Mouse (Mus musculus): ENCODE measurements around the gene Nol12. TPM values are rescaled to one million over a fixed set of nuclear protein-coding genes. Genes with fewer than 3 reads are reported as not detected.

Gene Nol12
- polyA plus RNA-seq (2015; fragmentation: Nextera tagmentation; extraction: Ambion mirVana) = 38.1 and 43.7 TPM in 2 replicates

DNA sequence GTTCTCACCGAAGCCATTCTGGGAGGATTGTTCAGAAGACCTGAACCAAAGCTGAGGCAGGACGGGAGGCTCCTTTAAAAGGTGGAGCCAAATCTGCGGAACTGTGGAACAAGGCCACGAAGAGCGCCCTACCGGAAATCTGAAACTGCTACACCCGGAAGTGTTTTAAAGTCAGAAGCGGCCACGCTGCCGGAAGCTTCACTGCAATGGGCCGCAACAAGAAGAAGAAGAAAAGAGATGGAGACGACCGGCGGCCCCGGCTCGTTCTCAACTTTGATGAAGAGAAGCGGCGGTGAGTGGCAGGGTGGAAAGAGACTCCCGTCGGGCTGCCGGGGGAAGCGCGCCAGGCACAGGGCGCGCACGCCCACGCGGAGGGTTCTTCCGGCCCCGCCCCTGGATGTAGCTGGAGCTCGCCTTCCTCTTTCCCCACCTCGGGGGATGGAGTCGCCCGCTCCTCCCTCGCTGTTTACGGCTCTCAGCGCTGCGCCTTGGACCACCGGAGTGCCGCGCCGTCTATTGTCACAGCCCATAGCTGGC, at the start of gene Nol12:
Gene Nol12, plus strand, starts transcription at position 150 of the 537 bp plus-strand sequence.
- H3K27ac ChIP-seq (ENCODE audit: low read length) = peak within 1 kb of the TSS; percentile 75
- peak; percentile 89 for ATAC-seq
- peaks cover 10% of the 10 kb centered on the region for H3K4me1 ChIP-seq (ENCODE audit: control insufficient read depth, insufficient read depth, low read length)
- peak within 1 kb of the TSS; percentile 79 for H3K9ac ChIP-seq (ENCODE audit: low read depth, low read length)
- peaks cover 18% of the 10 kb centered on the region for H3K36me3 ChIP-seq (ENCODE audit: control insufficient read depth, insufficient read depth, low read length)
- no peaks in the 10 kb centered on the region for H3K27me3 ChIP-seq (replicated peaks; ENCODE audit: control insufficient read depth, insufficient read depth, low read length)
- peak within 1 kb of the TSS; percentile 72 for H3K4me3 ChIP-seq (ENCODE audit: low read length)
- H3K4me2 ChIP-seq (ENCODE audit: low read depth, low read length) = peak within 1 kb of the TSS; percentile 67
- under 1% methylated on average over 42 of the region's 42 CpGs for WGBS
- H3K9me3 ChIP-seq (ENCODE audit: control insufficient read depth, low read length) = no peaks in the 10 kb centered on the region

DNA sequence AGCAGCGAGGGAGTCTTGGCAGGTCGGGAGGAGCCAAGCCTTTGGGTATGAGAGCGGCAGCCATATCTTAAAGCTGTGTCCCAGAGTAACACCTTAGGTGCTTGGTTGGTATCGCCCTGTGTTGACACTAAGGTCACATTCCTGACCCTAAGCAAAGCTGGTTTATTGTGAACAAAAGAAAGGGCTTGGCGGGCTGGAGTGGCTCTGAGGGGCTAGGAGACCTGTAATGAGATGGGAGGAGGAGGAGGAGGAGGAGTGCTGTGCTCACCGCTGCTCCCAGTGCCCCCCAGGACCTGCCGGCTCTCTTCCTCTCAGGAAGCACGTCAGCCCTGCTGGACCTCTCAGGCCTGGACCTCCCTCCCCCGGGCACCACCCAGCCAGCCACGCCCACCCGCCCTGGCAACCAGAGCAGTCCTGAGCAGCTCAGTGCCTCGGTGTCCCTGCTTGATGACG, 45.3 kb upstream of the Nol12 start:
- H3K36me3 ChIP-seq (ENCODE audit: control insufficient read depth, insufficient read depth, low read length) = peaks cover 34% of the 10 kb centered on the region
- no peaks in the 10 kb centered on the region for H3K9me3 ChIP-seq (ENCODE audit: control insufficient read depth, low read length)
- peaks cover 34% of the 10 kb centered on the region for H3K4me1 ChIP-seq (ENCODE audit: control insufficient read depth, insufficient read depth, low read length)
- no peak overlapping the region for H3K27ac ChIP-seq (ENCODE audit: low read length)
- WGBS = 26% methylated on average over 13 of the region's 13 CpGs
- H3K4me2 ChIP-seq (ENCODE audit: low read depth, low read length) = no peak overlapping the region
- no peaks in the 10 kb centered on the region for H3K27me3 ChIP-seq (replicated peaks; ENCODE audit: control insufficient read depth, insufficient read depth, low read length)
- H3K4me3 ChIP-seq (ENCODE audit: low read length) = no peak overlapping the region
- H3K9ac ChIP-seq (ENCODE audit: low read depth, low read length) = 0 out of 2 replicates have a peak overlapping the region, but pooled peaks have one; percentile 32
- peak; percentile 45; the same call in 1 of the 2 replicates for ATAC-seq

DNA sequence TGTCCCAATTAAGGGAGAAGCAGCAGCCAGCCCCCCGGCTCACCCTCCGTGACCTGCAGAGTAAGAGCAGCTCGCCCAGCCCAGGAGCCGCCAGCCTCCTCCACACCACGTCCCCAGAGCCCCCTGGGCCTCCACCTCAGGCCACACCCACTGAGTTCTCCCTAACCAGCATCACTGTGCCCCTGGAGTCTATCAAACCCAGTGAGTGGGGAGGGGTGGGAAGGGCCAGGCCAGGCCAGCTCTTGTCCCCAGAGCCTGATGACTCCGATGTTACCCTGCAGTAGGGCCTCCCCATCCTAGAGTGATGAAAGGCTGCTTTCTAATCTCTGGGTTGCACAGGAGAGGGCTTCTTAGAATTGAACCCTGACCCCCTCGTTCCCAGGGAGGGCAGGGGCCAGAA, 42.3 kb upstream of the Nol12 start:
- Histone ChIP-seq H3K9me3 (ENCODE audit: control insufficient read depth, low read length) (no peaks in the 10 kb centered on the region), H3K4me1 (ENCODE audit: control insufficient read depth, insufficient read depth, low read length) (peaks cover 55% of the 10 kb centered on the region), H3K27me3 (replicated peaks; ENCODE audit: control insufficient read depth, insufficient read depth, low read length) (no peaks in the 10 kb centered on the region), H3K9ac (ENCODE audit: low read depth, low read length) (0 out of 2 replicates have a peak overlapping the region, but pooled peaks have one; percentile 6), H3K36me3 (ENCODE audit: control insufficient read depth, insufficient read depth, low read length) (peaks cover 19% of the 10 kb centered on the region; the same call in 1 of the 2 replicates), H3K4me2 (ENCODE audit: low read depth, low read length) (no peak overlapping the region), H3K4me3 (ENCODE audit: low read length) (no peak overlapping the region), H3K27ac (ENCODE audit: low read length) (no peak overlapping the region)
- no peak for ATAC-seq
- WGBS = 30% methylated on average over 7 of the region's 7 CpGs

DNA sequence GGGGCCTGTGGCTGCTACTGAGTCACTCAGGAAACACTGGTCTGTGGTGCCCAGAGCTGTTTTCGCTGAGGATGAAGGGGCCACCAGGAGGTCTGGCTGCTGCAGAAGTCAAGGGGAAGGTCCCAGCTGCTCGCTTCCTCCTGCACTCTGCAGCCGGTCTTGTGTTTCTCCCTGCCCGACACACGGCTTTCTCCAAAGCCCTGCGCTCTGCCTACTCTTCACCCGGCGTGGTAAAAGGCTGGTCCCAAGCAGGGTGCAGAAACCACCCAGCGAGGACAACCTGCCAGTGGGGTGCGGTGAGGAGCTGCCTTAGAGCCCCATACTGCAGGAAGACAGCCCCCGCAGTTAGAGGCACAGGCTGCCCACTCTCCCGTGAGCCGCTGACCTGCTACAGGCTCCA, 40.0 kb upstream of the Nol12 start:
- Histone ChIP-seq H3K4me1 (ENCODE audit: control insufficient read depth, insufficient read depth, low read length) (peaks cover 61% of the 10 kb centered on the region), H3K9ac (ENCODE audit: low read depth, low read length) (peak overlapping the region; percentile 3; the same call in 1 of the 2 replicates), H3K4me3 (ENCODE audit: low read length) (no peak overlapping the region), H3K4me2 (ENCODE audit: low read depth, low read length) (no peak overlapping the region), H3K27me3 (replicated peaks; ENCODE audit: control insufficient read depth, insufficient read depth, low read length) (no peaks in the 10 kb centered on the region), H3K36me3 (ENCODE audit: control insufficient read depth, insufficient read depth, low read length) (peaks cover 18% of the 10 kb centered on the region; the same call in 1 of the 2 replicates), H3K9me3 (ENCODE audit: control insufficient read depth, low read length) (no peaks in the 10 kb centered on the region), H3K27ac (ENCODE audit: low read length) (peak overlapping the region; percentile 52)
- ATAC-seq = no peak
- 75% methylated on average over 13 of the region's 13 CpGs for WGBS

DNA sequence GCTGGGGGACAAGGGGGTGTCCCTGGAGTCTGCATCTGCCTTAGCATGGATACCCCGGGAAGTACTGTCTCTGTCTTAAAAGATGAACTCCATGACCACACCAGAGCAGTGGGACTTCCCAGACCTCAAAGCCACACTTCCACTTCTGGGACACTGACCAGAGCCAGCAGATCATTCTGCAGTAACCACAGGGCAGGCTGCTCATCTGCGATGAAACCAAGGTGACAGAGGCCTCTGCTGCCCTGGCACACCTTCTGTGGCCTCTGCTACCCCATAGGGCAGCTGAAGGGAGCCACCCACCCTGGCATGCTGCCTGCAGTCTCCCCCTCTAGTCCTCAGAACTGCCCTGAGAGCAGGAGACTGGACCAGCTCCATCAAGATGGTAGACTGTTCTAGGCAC, 39.0 kb upstream of the Nol12 start:
- Histone ChIP-seq H3K9me3 (ENCODE audit: control insufficient read depth, low read length) (no peaks in the 10 kb centered on the region), H3K4me2 (ENCODE audit: low read depth, low read length) (no peak overlapping the region), H3K9ac (ENCODE audit: low read depth, low read length) (no peak overlapping the region; the same call in 1 of the 2 replicates), H3K36me3 (ENCODE audit: control insufficient read depth, insufficient read depth, low read length) (peaks cover 15% of the 10 kb centered on the region; the same call in 1 of the 2 replicates), H3K4me1 (ENCODE audit: control insufficient read depth, insufficient read depth, low read length) (peaks cover 63% of the 10 kb centered on the region), H3K4me3 (ENCODE audit: low read length) (no peak overlapping the region), H3K27ac (ENCODE audit: low read length) (peak overlapping the region; percentile 36; the same call in 1 of the 2 replicates), H3K27me3 (replicated peaks; ENCODE audit: control insufficient read depth, insufficient read depth, low read length) (no peaks in the 10 kb centered on the region)
- ATAC-seq = no peak
- 76% methylated on average over 2 of the region's 2 CpGs for whole genome bisulfite sequencing

DNA sequence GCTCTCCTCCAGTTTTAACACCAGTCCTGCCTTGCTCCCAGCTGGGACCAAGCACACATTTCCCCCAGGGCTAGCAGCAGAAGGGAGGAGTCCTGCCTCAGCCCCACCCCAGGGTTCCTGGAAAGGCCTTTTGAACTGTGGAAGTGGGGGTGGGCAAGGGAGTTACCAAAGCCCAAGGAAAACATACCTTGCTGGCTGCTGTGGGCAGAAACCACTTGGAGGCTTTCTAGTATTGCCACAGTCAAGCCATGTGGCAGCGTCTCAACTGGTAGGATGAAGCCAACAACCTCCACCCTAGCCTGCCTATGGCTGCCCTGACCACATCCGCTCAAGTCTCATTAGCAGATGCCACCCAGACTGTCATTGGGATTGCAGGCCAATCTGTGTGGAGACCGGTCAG, 38.6 kb upstream of the Nol12 start:
- 81% methylated on average over 3 of the region's 3 CpGs for WGBS
- peak overlapping the region; percentile 36 for H3K27ac ChIP-seq (ENCODE audit: low read length)
- no peak for ATAC-seq

DNA sequence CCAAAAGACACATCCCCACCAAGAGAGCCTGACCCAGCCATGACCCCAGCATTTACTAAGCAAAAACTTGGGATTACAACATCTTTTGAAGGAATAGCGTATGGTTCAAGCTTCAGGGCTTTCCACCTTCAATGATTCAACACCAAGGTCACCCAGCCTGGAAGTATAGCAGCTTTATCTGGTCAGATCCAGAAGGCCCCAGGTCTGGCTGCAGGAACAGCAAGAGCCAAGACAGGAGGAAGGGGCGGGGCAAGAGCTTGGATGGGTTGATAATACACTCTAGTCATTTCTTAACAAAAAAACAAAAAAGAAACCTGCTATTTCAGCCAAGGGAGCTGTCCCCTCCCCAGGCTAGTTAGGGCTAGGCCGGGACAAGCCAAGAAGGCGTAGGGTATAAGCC, 37.2 kb upstream of the Nol12 start:
- Histone ChIP-seq H3K27ac (ENCODE audit: low read length) (peak overlapping the region; percentile 55), H3K27me3 (replicated peaks; ENCODE audit: control insufficient read depth, insufficient read depth, low read length) (no peaks in the 10 kb centered on the region), H3K9me3 (ENCODE audit: control insufficient read depth, low read length) (no peaks in the 10 kb centered on the region), H3K36me3 (ENCODE audit: control insufficient read depth, insufficient read depth, low read length) (peaks cover 3% of the 10 kb centered on the region; the same call in 1 of the 2 replicates), H3K4me2 (ENCODE audit: low read depth, low read length) (peak overlapping the region; percentile 11; the same call in 1 of the 2 replicates), H3K4me3 (ENCODE audit: low read length) (no peak overlapping the region), H3K9ac (ENCODE audit: low read depth, low read length) (no peak overlapping the region), H3K4me1 (ENCODE audit: control insufficient read depth, insufficient read depth, low read length) (peaks cover 64% of the 10 kb centered on the region)
- WGBS = 87% methylated on average over 4 of the region's 4 CpGs
- ATAC-seq = no peak

More for the DNA sequence above, 38.6 kb upstream of the Nol12 start:
- Histone ChIP-seq H3K9ac (ENCODE audit: low read depth, low read length) (no peak overlapping the region; the same call in 1 of the 2 replicates), H3K4me3 (ENCODE audit: low read length) (no peak overlapping the region), H3K4me1 (ENCODE audit: control insufficient read depth, insufficient read depth, low read length) (peaks cover 67% of the 10 kb centered on the region), H3K9me3 (ENCODE audit: control insufficient read depth, low read length) (no peaks in the 10 kb centered on the region), H3K27me3 (replicated peaks; ENCODE audit: control insufficient read depth, insufficient read depth, low read length) (no peaks in the 10 kb centered on the region), H3K4me2 (ENCODE audit: low read depth, low read length) (no peak overlapping the region), H3K36me3 (ENCODE audit: control insufficient read depth, insufficient read depth, low read length) (peaks cover 11% of the 10 kb centered on the region; the same call in 1 of the 2 replicates)

DNA sequence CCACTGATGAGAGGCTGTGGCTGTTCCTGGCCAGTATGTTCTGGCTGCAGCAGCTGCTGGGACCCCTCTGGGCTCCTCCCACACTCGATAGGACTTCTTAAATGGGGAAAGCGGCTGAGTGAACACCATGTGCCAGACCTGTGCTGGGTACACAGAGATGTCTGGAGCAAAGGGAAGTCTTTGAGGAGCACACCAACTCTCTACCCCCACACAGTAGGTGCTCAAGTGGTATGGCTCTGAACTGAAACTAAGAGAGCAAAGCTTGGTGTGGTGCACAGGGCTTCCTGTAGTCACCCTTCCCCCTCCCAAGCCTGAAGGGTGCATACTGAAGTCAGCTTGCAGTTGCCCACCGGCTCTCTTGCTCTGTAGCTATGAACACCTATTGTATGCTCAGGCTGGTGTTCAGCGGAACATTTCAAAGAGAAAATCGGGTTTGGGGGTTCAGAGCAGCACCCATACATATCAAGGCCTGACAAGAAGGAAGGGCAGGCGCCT, 36.2 kb upstream of the Nol12 start:
- 0 out of 2 replicates have a peak overlapping the region, but pooled peaks have one; percentile 7 for H3K4me3 ChIP-seq (ENCODE audit: low read length)
- ATAC-seq = no peak
- peak overlapping the region; percentile 85; the same call in 1 of the 2 replicates for H3K9ac ChIP-seq (ENCODE audit: low read depth, low read length)
- WGBS = 54% methylated on average over 6 of the region's 6 CpGs
- H3K27ac ChIP-seq (ENCODE audit: low read length) = peak overlapping the region; percentile 79
- H3K27me3 ChIP-seq (replicated peaks; ENCODE audit: control insufficient read depth, insufficient read depth, low read length) = no peaks in the 10 kb centered on the region
- H3K36me3 ChIP-seq (ENCODE audit: control insufficient read depth, insufficient read depth, low read length) = no peaks in the 10 kb centered on the region; the same call in 1 of the 2 replicates
- no peaks in the 10 kb centered on the region for H3K9me3 ChIP-seq (ENCODE audit: control insufficient read depth, low read length)
- H3K4me1 ChIP-seq (ENCODE audit: control insufficient read depth, insufficient read depth, low read length) = peaks cover 64% of the 10 kb centered on the region
- peak overlapping the region; percentile 73 for H3K4me2 ChIP-seq (ENCODE audit: low read depth, low read length)

DNA sequence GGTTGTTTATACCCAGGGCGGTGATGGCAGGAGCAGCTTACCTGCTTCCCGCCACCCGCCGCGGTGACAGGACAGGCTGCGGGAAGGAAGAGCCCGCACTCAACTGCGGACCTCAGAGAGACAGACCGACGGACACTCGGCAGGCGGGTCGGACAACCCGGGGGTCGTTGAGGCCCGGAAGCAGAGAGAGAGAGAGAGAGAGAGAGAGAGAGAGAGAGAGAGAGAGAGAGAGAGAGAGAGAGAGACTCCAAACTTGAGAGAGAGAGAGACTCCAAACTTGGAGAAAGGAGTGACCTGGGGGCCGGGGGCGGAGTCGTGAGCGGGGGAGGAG, 35.4 kb upstream of the Nol12 start, which contains the start of gene Gm49510:
Gene Gm49510, plus strand, starts transcription at position 259 of the 331 bp plus-strand sequence.
- Histone ChIP-seq H3K4me1 (ENCODE audit: control insufficient read depth, insufficient read depth, low read length) (peaks cover 57% of the 10 kb centered on the region), H3K27me3 (replicated peaks; ENCODE audit: control insufficient read depth, insufficient read depth, low read length) (no peaks in the 10 kb centered on the region), H3K4me3 (ENCODE audit: low read length) (peak within 1 kb of the TSS; percentile 84), H3K4me2 (ENCODE audit: low read depth, low read length) (peak within 1 kb of the TSS; percentile 73), H3K9ac (ENCODE audit: low read depth, low read length) (peak within 1 kb of the TSS; percentile 85), H3K27ac (ENCODE audit: low read length) (peak within 1 kb of the TSS; percentile 79), H3K36me3 (ENCODE audit: control insufficient read depth, insufficient read depth, low read length) (peaks cover under 1% of the 10 kb centered on the region; the same call in 1 of the 2 replicates), H3K9me3 (ENCODE audit: control insufficient read depth, low read length) (no peaks in the 10 kb centered on the region)
- 4% methylated on average over 20 of the region's 20 CpGs for WGBS
- ATAC-seq = no peak

Measured in intestine, embryonic 16.5 days (tissue).